Mouse (Mus musculus): ENCODE measurements around the gene Itga11.

The Itga11 gene

DNA sequence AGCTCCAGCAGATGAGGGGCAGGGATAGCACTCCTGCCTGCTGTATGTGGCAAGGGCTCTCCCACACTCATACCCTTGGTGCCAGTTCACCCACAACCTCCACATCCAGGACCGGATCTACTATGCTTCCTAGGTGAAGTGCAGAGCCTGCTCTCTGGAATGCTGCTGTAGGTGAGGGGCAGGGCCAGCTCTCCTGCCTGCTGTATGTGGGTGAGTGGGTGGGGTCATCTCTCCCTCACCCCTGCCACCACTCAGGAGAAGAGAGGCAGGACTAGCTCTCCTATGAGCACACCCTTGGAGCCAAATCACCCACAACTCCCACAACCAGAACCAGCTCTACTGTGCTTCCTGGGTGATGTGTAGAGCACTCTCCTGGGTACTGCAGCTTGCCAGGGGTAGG is 2.5 kb upstream of the Itga11 start:
- in situ Hi-C loops (cut with MboI; ENCODE audit: low pct_unique_long_range_greater_than_20kb in 1 of 2, low sequenced_read_pairs in 2 of 2, unreplicated experiment in 1 of 2): no loop called here

DNA sequence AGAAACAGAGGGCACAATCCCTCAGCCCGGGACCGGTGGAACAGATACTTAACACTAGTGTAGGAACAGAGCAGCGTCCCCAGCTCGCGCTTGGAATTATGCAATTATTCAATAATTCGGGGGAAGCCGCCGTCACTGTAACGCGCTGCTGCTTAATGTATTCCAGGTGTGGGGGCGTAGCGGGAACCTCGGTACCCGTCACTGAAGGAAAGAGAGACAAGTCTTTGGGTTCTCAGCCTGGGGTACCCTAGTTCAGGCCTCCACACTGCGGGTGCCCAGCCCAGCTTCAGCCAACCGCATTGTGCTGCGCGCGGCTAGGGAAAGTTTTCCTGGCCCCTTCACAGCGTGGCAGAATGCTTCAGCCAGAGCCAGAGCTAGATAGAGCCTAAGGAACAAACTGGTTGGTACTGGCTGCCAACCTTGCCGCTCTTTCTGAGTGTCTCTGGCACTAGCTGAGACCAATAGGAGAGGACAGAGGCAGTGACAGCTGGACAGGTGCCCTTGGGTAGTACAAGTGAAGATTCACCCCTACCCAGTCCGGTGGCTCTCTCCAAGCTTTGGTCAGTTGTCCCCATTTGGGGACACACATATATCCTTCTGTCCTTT is 1.0 kb downstream of the Itga11 start:
- in situ Hi-C loops (cut with MboI; ENCODE audit: low pct_unique_long_range_greater_than_20kb in 1 of 2, low sequenced_read_pairs in 2 of 2, unreplicated experiment in 1 of 2): no loop called here

DNA sequence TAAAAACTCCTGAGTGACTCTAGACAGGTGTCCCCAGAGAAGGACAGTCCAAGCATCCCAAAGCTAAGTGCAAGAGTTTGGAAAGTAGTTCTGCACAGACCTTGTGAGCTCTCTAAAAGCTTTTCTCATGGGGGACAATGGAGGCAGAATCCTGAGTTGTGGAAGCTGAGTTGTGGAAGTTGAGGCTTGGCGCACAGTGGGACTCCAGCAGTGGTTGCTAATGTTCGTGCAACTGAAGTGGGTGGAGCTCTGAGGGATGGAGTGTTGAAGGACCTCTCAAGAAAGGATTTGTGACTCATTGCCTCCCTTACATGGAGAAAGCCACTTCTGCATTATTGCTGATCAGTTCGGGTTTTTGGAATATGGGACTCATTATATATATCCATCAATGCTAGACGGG is 1.8 kb downstream of the Itga11 start:
- in situ Hi-C loops (cut with MboI; ENCODE audit: low pct_unique_long_range_greater_than_20kb in 1 of 2, low sequenced_read_pairs in 2 of 2, unreplicated experiment in 1 of 2): no loop called here

DNA sequence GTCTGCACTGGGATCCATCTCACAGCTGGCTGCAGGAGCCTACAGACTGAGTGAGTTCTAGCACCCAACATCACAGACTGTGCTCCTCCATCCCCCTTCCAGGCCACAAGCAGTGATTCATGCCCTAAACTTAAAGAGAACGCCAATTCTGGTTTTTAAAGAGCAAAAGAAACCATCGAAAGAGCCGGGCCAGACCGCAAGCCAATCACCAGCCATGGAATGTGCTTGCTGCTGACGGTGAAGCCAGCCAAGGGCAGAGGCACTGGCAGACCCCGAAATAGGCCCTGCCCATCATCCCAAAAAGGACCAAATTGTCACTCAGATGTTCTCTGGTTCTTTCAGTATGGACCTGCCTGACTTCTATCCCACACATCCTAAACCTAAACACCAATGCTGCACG is 6.7 kb downstream of the Itga11 start:
- in situ Hi-C loops (cut with MboI; ENCODE audit: low pct_unique_long_range_greater_than_20kb in 1 of 2, low sequenced_read_pairs in 2 of 2, unreplicated experiment in 1 of 2): no loop called here

DNA sequence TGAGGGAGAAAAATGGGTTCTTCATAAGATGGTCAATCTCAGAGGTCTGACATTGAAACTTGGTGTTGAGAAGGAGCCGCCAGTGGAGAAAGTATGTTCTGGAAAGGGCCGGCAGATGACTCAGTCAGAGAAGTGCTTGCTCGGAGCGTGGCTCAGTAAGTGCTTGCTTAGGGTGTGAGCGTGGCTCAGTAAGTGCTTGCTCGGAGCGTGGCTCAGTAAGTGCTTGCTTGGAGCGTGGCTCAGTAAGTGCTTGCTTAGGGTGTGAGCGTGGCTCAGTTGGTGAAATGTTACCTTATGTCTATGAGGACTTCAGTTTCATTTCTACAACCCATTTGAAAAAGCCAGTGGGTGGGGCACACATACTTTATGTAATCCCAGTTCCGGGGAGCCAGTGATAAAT is 12.1 kb downstream of the Itga11 start:
- in situ Hi-C loops (cut with MboI; ENCODE audit: low pct_unique_long_range_greater_than_20kb in 1 of 2, low sequenced_read_pairs in 2 of 2, unreplicated experiment in 1 of 2): no loop called here

DNA sequence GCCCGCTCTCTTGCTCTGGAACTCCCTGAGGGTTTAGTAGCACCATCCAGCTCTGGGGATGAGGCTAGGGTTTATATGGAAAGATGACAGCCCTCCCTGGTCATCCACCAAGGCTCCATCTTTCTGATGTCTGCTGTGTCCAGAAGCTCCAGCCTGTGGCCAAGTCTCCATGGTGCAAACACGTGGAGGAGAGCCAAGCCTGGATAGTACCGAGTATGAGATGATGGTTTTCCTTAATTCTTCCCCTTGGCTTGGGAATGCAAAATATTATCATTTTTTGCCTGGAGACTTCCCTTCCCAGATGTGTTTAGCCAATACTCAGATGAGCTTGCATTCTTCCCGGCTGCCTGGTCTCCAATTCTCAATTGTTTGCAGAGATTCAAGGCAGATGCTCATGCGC is 16.4 kb downstream of the Itga11 start:
- in situ Hi-C loops (cut with MboI; ENCODE audit: low pct_unique_long_range_greater_than_20kb in 1 of 2, low sequenced_read_pairs in 2 of 2, unreplicated experiment in 1 of 2): no loop called here

DNA sequence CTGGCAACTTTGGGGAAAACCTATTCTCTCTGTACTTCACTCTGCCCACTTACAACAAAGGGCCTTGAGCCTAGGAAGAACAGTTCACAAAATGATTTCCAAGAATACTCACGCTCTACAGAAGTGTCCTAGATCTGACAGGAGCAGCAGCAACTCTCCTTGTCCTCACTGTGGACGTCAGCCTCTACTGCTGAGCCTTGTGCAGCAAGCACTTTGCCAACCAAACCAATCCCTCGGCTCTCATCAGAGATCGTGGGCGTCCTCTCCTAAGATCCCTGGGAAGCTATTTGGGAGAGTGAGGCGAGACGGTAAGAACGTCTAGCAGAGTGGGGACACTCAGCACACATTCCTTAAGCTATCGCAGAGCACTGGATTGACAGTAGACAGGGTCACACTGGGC is 17.6 kb downstream of the Itga11 start:
- in situ Hi-C loops (cut with MboI; ENCODE audit: low pct_unique_long_range_greater_than_20kb in 1 of 2, low sequenced_read_pairs in 2 of 2, unreplicated experiment in 1 of 2): no loop called here

DNA sequence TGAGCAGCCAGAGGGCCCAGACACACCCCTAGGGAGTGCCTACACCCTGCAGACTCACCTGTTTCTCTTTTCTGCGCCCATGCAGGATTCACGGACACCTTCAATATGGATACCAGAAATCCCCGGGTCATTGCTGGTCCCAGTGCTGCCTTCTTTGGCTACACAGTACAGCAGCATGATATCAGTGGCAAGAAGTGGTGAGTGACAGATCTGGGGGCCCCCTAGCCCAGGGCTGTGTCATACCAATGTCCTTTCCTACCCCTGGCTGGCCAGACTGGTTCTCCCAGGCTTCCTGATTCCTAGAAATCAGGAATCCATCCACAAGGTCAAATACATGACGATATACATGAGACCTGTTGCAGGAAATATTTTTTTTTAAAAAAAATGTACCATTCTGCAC is 19.2 kb downstream of the Itga11 start:
- in situ Hi-C loops (cut with MboI; ENCODE audit: low pct_unique_long_range_greater_than_20kb in 1 of 2, low sequenced_read_pairs in 2 of 2, unreplicated experiment in 1 of 2): no loop called here

DNA sequence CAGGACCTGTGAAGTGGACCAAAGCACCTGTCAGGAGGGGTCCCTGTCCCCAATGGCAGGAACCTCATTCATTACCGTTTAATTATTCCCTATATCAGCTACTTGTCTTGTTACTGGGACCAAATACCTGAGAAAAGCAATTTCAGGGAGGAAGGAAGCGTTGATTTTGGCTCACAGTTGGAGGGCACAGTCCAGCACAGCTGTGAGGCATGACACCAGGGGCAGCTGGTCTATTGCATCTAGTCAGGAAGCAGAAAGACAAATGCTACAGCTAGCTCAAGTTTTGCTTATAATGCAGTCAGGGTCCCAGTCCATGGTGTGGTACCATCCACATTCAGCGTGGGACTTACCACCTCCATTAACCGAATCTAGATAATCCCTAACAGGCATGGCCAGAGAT is 29.6 kb downstream of the Itga11 start:
- in situ Hi-C loops (cut with MboI; ENCODE audit: low pct_unique_long_range_greater_than_20kb in 1 of 2, low sequenced_read_pairs in 2 of 2, unreplicated experiment in 1 of 2): no loop called here

DNA sequence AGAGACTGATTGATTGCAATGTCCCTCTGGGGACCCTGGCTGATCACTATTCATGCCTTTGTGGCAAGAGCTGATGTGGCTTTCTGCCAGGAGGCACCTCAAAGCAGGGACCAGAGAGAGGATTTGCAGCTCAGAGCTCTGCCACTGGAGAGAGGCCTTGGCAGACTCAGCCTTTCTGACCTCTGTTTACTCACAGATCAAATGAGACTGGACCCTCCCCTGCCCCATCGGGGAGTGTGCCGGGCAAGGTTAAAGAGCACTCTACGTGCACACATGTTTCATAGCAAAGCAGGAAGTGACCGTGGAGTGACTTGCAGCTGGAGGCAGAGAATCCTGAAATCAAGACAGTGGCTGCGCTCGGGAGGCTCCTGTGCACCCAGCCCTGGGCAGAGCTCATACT is 30.2 kb downstream of the Itga11 start:
- in situ Hi-C loops (cut with MboI; ENCODE audit: low pct_unique_long_range_greater_than_20kb in 1 of 2, low sequenced_read_pairs in 2 of 2, unreplicated experiment in 1 of 2): no loop called here

DNA sequence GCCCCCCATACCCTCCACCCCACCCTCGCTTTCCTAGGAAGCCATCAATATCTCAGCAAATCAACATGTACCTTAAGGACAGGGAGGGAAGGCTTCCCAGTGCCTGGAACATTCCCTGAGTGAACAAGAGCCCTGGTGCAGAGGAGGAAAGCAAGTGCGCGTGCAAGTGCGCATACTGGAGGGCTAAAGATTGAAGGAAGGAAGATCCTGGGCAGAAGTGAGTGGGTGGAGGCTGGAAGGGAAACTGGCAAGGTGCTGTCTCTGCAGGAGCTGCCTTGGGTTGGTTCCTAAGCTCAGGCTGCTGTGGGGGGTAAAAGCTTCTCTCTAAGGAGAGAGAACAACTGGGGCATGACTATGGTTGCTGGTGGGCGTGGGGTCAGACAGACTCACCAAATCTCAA is 32.4 kb downstream of the Itga11 start:
- in situ Hi-C loops (cut with MboI; ENCODE audit: low pct_unique_long_range_greater_than_20kb in 1 of 2, low sequenced_read_pairs in 2 of 2, unreplicated experiment in 1 of 2): no loop called here

DNA sequence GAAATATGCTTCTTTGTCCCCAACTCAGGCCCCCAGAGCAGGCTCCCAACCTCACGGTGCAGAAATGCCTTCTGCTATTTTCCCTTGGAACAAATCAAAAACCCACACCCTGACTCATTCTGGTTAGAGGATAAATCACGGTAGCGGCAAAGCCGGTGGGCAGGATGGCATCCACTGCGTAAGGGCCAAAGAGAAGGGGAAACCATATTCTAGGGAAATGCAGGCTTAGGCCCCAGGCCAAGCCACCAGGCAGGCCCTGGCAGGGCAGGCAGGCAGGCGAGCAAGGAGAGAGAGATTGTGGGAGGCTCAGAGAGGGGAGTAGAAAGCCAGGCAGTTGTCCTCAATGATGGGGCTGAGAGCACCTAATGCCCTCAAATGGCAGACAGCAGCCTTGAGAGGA is 34.7 kb downstream of the Itga11 start:
- in situ Hi-C loops (cut with MboI; ENCODE audit: low pct_unique_long_range_greater_than_20kb in 1 of 2, low sequenced_read_pairs in 2 of 2, unreplicated experiment in 1 of 2): no loop called here

DNA sequence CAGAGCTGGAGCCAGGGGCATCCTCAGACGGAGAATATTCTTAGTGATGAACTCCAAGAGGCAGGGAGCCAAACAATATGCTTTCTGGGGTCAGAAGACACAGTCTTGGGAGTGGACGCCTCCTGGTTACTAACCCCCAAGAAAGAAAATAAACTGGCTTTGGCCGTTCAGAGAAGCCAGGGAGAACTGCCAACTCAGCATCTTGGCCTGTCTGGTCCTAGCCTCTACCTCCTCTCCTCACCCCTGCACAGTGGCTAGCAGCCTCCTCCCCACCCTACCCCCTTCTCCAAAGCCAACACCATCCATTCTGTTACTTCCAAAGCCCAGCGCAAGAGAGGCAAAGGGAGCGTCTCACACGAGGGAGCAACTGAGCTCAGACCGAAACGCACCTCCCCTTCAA is 35.4 kb downstream of the Itga11 start:
- in situ Hi-C loops (cut with MboI; ENCODE audit: low pct_unique_long_range_greater_than_20kb in 1 of 2, low sequenced_read_pairs in 2 of 2, unreplicated experiment in 1 of 2): no loop called here

DNA sequence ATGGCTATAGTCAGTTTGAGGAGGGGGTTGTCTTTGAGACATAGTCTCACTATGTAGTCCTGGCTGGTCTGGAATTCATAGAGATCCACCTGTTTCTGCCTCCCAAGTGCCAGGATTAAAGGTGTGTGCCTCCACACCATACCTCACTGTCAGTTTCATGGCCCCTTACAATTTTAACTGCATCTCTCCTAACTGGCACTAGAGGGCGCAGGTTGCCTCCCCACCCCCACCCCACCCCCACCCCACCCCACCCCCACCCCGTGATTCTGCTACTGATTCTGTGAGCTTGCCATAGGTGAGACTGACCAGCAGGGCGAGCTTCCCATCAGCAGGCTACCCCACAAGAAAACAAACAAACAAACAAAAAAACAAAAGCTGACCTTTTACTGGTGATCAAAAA is 36.7 kb downstream of the Itga11 start:
- in situ Hi-C loops (cut with MboI; ENCODE audit: low pct_unique_long_range_greater_than_20kb in 1 of 2, low sequenced_read_pairs in 2 of 2, unreplicated experiment in 1 of 2): no loop called here

DNA sequence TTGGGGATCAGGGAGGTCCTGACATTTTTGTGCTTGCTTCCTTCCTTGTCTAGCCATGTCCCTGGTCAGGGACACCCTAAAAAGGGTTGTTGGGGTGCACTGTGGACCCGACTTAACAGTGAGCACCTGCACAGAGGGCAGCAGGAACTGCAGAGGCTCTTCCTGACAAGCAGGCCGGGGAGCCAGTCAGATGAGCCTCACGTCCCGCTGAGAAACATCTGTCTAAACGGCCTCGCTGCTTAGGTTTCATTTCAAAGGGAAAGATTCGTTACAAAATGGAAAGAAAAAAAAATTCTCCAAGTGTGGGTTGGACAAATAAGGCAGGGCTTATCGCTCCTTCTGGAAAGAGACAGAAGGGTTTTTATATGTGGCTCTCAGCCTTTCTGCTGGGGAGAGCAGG is 40.4 kb downstream of the Itga11 start:
- in situ Hi-C loops (cut with MboI; ENCODE audit: low pct_unique_long_range_greater_than_20kb in 1 of 2, low sequenced_read_pairs in 2 of 2, unreplicated experiment in 1 of 2): no loop called here

DNA sequence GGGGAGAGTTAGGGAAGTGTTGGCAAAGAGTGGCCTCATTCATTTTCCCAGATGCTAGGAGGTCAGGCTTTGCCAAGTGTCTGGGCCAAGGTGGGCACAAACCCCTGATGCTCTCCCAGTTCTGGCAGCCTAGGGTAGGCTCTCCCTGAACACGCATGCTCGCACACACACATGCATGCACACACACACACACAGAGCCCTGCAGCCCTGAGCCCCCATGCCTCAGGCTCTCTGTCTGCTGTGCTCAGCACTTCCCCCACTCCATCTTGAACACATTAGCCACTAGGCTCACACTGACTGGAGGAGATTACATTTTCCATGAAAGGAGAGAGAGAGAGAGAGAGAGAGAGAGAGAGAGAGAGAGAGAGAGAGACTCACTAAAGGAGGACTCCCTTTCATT is 44.2 kb downstream of the Itga11 start:
- in situ Hi-C loops (cut with MboI; ENCODE audit: low pct_unique_long_range_greater_than_20kb in 1 of 2, low sequenced_read_pairs in 2 of 2, unreplicated experiment in 1 of 2): no loop called here

DNA sequence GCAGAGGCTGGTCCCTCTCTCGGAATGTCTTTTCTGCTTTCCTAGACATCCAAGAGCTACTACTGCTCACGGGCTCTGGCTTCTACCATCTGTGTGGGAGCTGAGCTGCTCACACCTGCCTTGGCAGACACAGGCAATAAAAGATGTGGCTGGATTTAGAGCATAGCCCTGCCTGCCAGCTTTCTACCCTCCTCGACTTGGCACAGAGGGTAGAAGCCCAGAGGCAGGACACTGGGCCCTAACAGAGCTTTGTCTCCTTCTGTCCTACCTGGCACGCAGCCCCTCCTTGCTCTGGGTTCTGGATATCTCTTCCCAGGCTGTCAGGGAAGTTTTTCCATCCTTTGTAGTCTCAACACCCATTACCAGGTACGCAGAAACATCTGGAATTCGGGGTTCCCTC is 45.1 kb downstream of the Itga11 start:
- in situ Hi-C loops (cut with MboI; ENCODE audit: low pct_unique_long_range_greater_than_20kb in 1 of 2, low sequenced_read_pairs in 2 of 2, unreplicated experiment in 1 of 2): no loop called here

DNA sequence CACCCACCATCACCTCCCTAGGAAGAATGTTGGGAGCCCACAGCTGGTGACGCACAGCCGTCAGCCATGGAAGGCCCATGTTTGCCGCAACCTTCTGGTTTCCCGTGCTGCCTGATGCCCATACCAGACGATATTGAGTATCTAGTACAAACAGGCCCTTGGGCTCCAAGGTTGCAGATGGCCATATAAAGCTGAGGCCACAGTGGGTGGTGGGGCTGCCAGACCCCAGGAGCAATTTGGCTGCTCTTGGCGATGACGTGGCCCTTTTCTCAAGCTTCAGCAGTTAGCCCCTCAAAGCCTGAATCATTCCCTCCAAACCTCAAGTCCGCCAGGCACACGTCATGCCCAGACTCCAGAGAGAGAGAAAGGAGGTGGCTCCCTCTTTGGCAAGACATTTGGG is 46.5 kb downstream of the Itga11 start:
- in situ Hi-C loops (cut with MboI; ENCODE audit: low pct_unique_long_range_greater_than_20kb in 1 of 2, low sequenced_read_pairs in 2 of 2, unreplicated experiment in 1 of 2): no loop called here

DNA sequence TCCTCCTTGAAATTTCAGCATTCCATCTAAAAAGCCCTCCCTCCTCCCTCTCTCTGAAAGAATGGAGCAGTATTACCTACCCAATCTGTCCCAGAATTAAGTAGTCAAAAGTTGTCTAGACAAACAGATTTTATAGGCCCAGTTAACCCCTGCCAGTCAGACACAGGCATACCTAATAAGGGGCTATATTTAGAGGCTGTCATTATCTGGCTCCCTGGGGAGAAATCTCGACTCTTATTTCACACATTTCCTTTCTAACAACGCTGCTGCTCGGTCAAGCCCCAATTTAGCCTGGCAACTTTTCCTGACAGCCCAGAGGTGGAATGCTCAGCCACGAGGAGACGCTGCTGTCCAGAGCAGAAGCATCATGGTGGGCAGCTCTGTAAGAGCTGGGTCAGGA is 47.6 kb downstream of the Itga11 start:
- in situ Hi-C loops (cut with MboI; ENCODE audit: low pct_unique_long_range_greater_than_20kb in 1 of 2, low sequenced_read_pairs in 2 of 2, unreplicated experiment in 1 of 2): no loop called here

DNA sequence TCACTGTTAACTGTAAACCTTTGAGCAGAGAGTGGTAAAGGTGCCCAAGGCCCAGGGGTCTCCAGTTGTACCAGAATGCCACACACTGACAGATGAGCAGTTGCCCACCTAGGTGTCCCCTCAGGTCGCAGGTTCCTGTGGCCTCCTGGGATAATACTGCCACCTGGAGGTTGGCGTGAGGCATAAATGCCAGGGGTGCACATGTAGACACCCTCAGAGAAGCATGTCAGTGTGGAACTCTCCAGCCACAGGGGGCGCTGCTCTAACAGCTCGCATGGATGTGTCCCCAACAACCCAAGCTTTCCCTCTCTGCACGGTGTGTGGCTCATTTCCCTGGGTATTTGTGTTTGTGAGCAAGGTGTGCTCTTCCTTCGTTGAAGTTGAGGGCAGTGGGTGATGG is 48.8 kb downstream of the Itga11 start:
- in situ Hi-C loops (cut with MboI; ENCODE audit: low pct_unique_long_range_greater_than_20kb in 1 of 2, low sequenced_read_pairs in 2 of 2, unreplicated experiment in 1 of 2): no loop called here

DNA sequence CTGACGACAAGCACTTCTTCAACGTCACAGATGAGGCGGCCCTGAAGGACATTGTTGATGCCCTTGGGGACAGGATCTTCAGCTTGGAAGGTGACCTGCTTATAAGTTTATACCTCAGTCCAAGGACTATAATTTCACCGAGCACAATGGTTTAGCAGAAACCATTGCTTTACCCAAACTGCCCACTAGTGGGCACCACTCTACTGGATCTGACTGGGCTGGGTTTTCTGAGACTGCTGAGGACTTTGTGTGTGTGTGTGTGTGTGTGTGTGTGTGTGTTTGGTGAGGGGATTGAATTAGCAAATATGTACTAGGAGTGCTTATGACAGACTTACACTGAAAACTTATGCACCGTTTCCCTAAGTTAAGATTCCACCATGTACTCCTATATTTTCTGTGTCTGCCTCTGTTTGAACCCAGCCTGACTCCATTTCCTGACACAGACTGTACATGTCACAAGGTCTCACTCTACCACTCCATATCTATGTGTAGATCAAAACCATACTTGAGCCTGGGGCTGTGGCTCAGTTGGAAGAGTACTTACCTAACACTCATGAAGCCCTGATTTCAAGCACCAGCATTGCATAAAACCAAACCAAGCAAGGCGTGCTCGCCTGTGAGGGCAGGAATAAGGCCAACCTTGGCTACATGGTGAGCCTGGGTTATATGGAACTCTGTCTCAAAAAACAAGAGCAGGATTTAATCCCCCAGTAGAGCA is 67.1 kb downstream of the Itga11 start:
- in situ Hi-C loops (cut with MboI; ENCODE audit: low pct_unique_long_range_greater_than_20kb in 1 of 2, low sequenced_read_pairs in 2 of 2, unreplicated experiment in 1 of 2): no loop called here

Measured in mouse embryonic stem cell (cell line).